Comparison of ENCODE assay signal across 12 mouse cellular contexts in genomic region chr15:85851656-85852392, GRCm38 (mm10). TPM values are rescaled to one million over a fixed set of nuclear protein-coding genes. Genes with fewer than 3 reads are reported as not detected.
A peak's percentile ranks its signal among the peaks of the same experiment; 100 is the strongest.
DNase-seq lines count a peak whose midpoint lies in the region; ATAC-seq and TF ChIP-seq lines count a peak whose summit lies in the region.
"Had no signal": no experiment of that assay in that cellular context is flagged by ENCODE, and none has a peak within 500 bp of the region (broad histone marks: within the 10 kb centered on the region; RNA-seq: fewer than 3 reads in every experiment).

No protein-coding gene starts in this region.

- no peak overlapping the region for H3K4me3 ChIP-seq in forebrain, postnatal 0 days (ENCODE audit: low read depth, low read length)
- H3K4me3 ChIP-seq in forebrain, embryonic 10.5 days, result no peak overlapping the region
- H3K4me3 ChIP-seq in left cerebral cortex, adult 2 months, result no peak overlapping the region
- H3K4me3 ChIP-seq in E14TG2a.4 (replicated peaks; ENCODE audit: low read length), result no peak overlapping the region

- H3K9ac ChIP-seq in forebrain, postnatal 0 days, result no peak overlapping the region

- intact Hi-C loops in left cerebral cortex, adult 2 months (cut with DNase I), result no loop called here
- intact Hi-C loops in left cerebral cortex, postnatal 36 days (cut with DNase I), result no loop called here

- no peaks in the 10 kb centered on the region for H3K36me3 ChIP-seq in forebrain, postnatal 0 days (ENCODE audit: insufficient read depth)
- H3K36me3 ChIP-seq in forebrain, embryonic 10.5 days (replicated peaks), result no peaks in the 10 kb centered on the region
- no peaks in the 10 kb centered on the region for H3K36me3 ChIP-seq in E14TG2a.4 (ENCODE audit: insufficient read depth, low read length)

- H3K27me3 ChIP-seq in forebrain, postnatal 0 days (ENCODE audit: insufficient read depth, low read length), result no peaks in the 10 kb centered on the region
- H3K27me3 ChIP-seq in forebrain, embryonic 10.5 days (ENCODE audit: poor library complexity, severe bottlenecking), result no peaks in the 10 kb centered on the region
- H3K27me3 ChIP-seq in E14TG2a.4 (ENCODE audit: insufficient read depth, low read length), result peaks cover 14% of the 10 kb centered on the region; the same call in 1 of the 2 replicates

- no peak for DNase-seq in forebrain, postnatal 0 days
- DNase-seq in forebrain, embryonic 10.5 days (ENCODE audit: extremely low spot score, low spot score), result no peak
- DNase-seq in left cerebral cortex, adult 2 months (ENCODE audit: extremely low spot score in 1 of 2, low spot score in 2 of 2), result no peak
- no peak for DNase-seq in left cerebral cortex, postnatal 36 days (ENCODE audit: low spot score in 2 of 2)
- DNase-seq in induced T-regulatory cell, adult 2 months (ENCODE audit: low read depth), result peak; percentile 21
- no peak for DNase-seq in right cerebral cortex, postnatal 4 days
- DNase-seq in gastrocnemius, postnatal 25 days, result no peak
- DNase-seq: adrenal gland, adult 2 months; lung, postnatal 36 days; spleen, adult 18-20 months; thymus, adult 2 months had no signal

- H3K27ac ChIP-seq in forebrain, postnatal 0 days (ENCODE audit: low read depth, low read length), result no peak overlapping the region
- H3K27ac ChIP-seq in forebrain, embryonic 10.5 days, result no peak overlapping the region
- H3K27ac ChIP-seq in left cerebral cortex, adult 2 months, result no peak overlapping the region

- no peaks in the 10 kb centered on the region for H3K9me3 ChIP-seq in forebrain, postnatal 0 days (ENCODE audit: low read length)
- no peaks in the 10 kb centered on the region for H3K9me3 ChIP-seq in forebrain, embryonic 10.5 days
- H3K9me3 ChIP-seq in E14TG2a.4 (ENCODE audit: low read length), result no peaks in the 10 kb centered on the region

- no peak for ATAC-seq in forebrain, postnatal 0 days

- H3K4me2 ChIP-seq in forebrain, postnatal 0 days (ENCODE audit: low read depth), result no peak overlapping the region

- TF ChIP-seq CTCF in forebrain, postnatal 0 days (IDR thresholded peaks at IDR 0.05; ENCODE audit: low read depth), result peak; percentile 24; the same call in 1 of the 2 replicates
- peak; percentile 35 for TF ChIP-seq CTCF in left cerebral cortex, adult 2 months (IDR thresholded peaks at IDR 0.05)
- TF ChIP-seq CTCF in E14TG2a.4 (conservative IDR thresholded peaks at IDR 0.05; ENCODE audit: low read length), result peak; percentile 38

- H3K4me1 ChIP-seq in forebrain, postnatal 0 days (ENCODE audit: insufficient read depth), result no peaks in the 10 kb centered on the region
- H3K4me1 ChIP-seq in forebrain, embryonic 10.5 days, result no peaks in the 10 kb centered on the region
- no peaks in the 10 kb centered on the region; the same call in 1 of the 2 replicates for H3K4me1 ChIP-seq in E14TG2a.4 (replicated peaks; ENCODE audit: low read depth, low read length)

- WGBS in forebrain, postnatal 0 days, result 77% methylated on average over 12 of the region's 12 CpGs
- 85% methylated on average over 12 of the region's 12 CpGs for WGBS in forebrain, embryonic 10.5 days

RNA-seq across cellular contexts. Expression of gene Gtse1, which starts 7.7 kb away (rescaled TPM):
- 2.2 and 4.3 TPM in 2 replicates for total RNA-seq in forebrain, postnatal 0 days (2014; rRNA removed)
- polyA plus RNA-seq in forebrain, postnatal 0 days (2015; fragmentation: Nextera tagmentation; extraction: Ambion mirVana), result 3.2 and 3.7 TPM in 2 replicates
- 62.7 and 63.1 TPM in 2 replicates for polyA plus RNA-seq in forebrain, embryonic 10.5 days (2016; fragmentation: Nextera tagmentation; extraction: Ambion mirVana)
- total RNA-seq in left cerebral cortex, adult 2 months (2021), result under 1 TPM; 0.25 to 0.33 TPM
- under 1 TPM; 0.54 to 0.91 TPM for total RNA-seq in left cerebral cortex, postnatal 36 days (2021)
- under 1 TPM in 1 of 2 experiments, not detected in 1; 0.32 TPM for total RNA-seq in gastrocnemius, postnatal 25 days (2021)

RNA-seq across cellular contexts. Expression of gene Ttc38, which starts 19.7 kb away (rescaled TPM):
- 5.1 and 5.2 TPM in 2 replicates for total RNA-seq in forebrain, postnatal 0 days (2014; rRNA removed)
- polyA plus RNA-seq in forebrain, postnatal 0 days (2015; fragmentation: Nextera tagmentation; extraction: Ambion mirVana), result 2.5 and 3.3 TPM in 2 replicates
- 2.2 and 3.1 TPM in 2 replicates for polyA plus RNA-seq in forebrain, embryonic 10.5 days (2016; fragmentation: Nextera tagmentation; extraction: Ambion mirVana)
- 1 to 10 TPM; 5.0 to 5.2 TPM for total RNA-seq in left cerebral cortex, adult 2 months (2021)
- 1 to 10 TPM; 5.1 to 6.9 TPM for total RNA-seq in left cerebral cortex, postnatal 36 days (2021)
- 1 to 10 TPM; 2.8 to 3.6 TPM for total RNA-seq in gastrocnemius, postnatal 25 days (2021)

RNA-seq across cellular contexts. Expression of gene Trmu, which starts 27.3 kb away (rescaled TPM):
- 32.3 and 38.9 TPM in 2 replicates for total RNA-seq in forebrain, postnatal 0 days (2014; rRNA removed)
- 29.0 and 31.4 TPM in 2 replicates for polyA plus RNA-seq in forebrain, postnatal 0 days (2015; fragmentation: Nextera tagmentation; extraction: Ambion mirVana)
- polyA plus RNA-seq in forebrain, embryonic 10.5 days (2016; fragmentation: Nextera tagmentation; extraction: Ambion mirVana), result 39.6 and 39.7 TPM in 2 replicates
- 10 to 100 TPM; 29.9 to 33.8 TPM for total RNA-seq in left cerebral cortex, adult 2 months (2021)
- 10 to 100 TPM; 28.8 to 29.7 TPM for total RNA-seq in left cerebral cortex, postnatal 36 days (2021)
- 10 to 100 TPM; 10.7 to 13.5 TPM for total RNA-seq in gastrocnemius, postnatal 25 days (2021)

RNA-seq across cellular contexts. Expression of gene Pkdrej, which starts 30.3 kb away (rescaled TPM):
- total RNA-seq in forebrain, postnatal 0 days (2014; rRNA removed), result 0.14 and 0.23 TPM in 2 replicates
- polyA plus RNA-seq in forebrain, postnatal 0 days (2015; fragmentation: Nextera tagmentation; extraction: Ambion mirVana), result 0.05 and 0.12 TPM in 2 replicates
- polyA plus RNA-seq in forebrain, embryonic 10.5 days (2016; fragmentation: Nextera tagmentation; extraction: Ambion mirVana), result 0.04 and 0.09 TPM in 2 replicates
- 1 to 10 TPM in 1 of 2 experiments, under 1 TPM in 1; 0.82 to 1.2 TPM for total RNA-seq in left cerebral cortex, adult 2 months (2021)
- total RNA-seq in left cerebral cortex, postnatal 36 days (2021), result 1 to 10 TPM in 1 of 2 experiments, under 1 TPM in 1; 0.77 to 1.2 TPM
- total RNA-seq in gastrocnemius, postnatal 25 days (2021), result under 1 TPM; 0.11 to 0.28 TPM

RNA-seq across cellular contexts. Expression of gene Cdpf1, which starts 40.3 kb away (rescaled TPM):
- 14.8 and 18.8 TPM in 2 replicates for total RNA-seq in forebrain, postnatal 0 days (2014; rRNA removed)
- polyA plus RNA-seq in forebrain, postnatal 0 days (2015; fragmentation: Nextera tagmentation; extraction: Ambion mirVana), result 28.4 and 33.1 TPM in 2 replicates
- 29.7 and 30.7 TPM in 2 replicates for polyA plus RNA-seq in forebrain, embryonic 10.5 days (2016; fragmentation: Nextera tagmentation; extraction: Ambion mirVana)
- 10 to 100 TPM; 21.1 to 21.3 TPM for total RNA-seq in left cerebral cortex, adult 2 months (2021)
- total RNA-seq in left cerebral cortex, postnatal 36 days (2021), result 10 to 100 TPM; 21.3 TPM
- total RNA-seq in gastrocnemius, postnatal 25 days (2021), result 10 to 100 TPM; 34.0 to 43.9 TPM
